Mouse (Mus musculus) kidney, embryonic 15.5 days (tissue): ENCODE results near the gene Ntrk2. TPM values are rescaled to one million over a fixed set of nuclear protein-coding genes. Genes with fewer than 3 reads are reported as not detected.
A peak's percentile ranks its signal among the peaks of the same experiment; 100 is the strongest.
"Not testable (repeated sequence)": the region's sequence is repeated elsewhere in the genome, so short reads cannot be mapped to it uniquely, and the experiment has no call there.

Experiments used
- ATAC-seq: fragments of 200-750 bp; cut with Nextera tagmentation; replicated peaks from 2 replicates; pipeline ENCODE4 v1.8.0; 2017; ENCODE audit warnings: moderate TSS enrichment; ENCODE audit not compliant: low FRiP score
- H3K27ac ChIP-seq: fragments of 300-500 bp; sonication (generic); 2 replicates; pipeline ENCODE4 v1.5.1; 2015; ENCODE audit warnings: mild to moderate bottlenecking, inconsistent platforms
- H3K27me3 ChIP-seq: fragments of 300-500 bp; sonication (generic); 2 replicates; pipeline ENCODE4 v1.6.1; 2015; ENCODE audit warnings: inconsistent platforms
- H3K36me3 ChIP-seq: fragments of 300-500 bp; sonication (generic); 2 replicates; pipeline ENCODE4 v1.6.1; 2015; ENCODE audit warnings: inconsistent platforms
- H3K4me1 ChIP-seq: fragments of 300-500 bp; sonication (generic); 2 replicates; pipeline ENCODE4 v1.6.1; 2015; ENCODE audit warnings: inconsistent platforms
- H3K4me2 ChIP-seq: fragments of 300-500 bp; sonication (generic); 2 replicates; pipeline ENCODE4 v1.6.1; 2015; ENCODE audit warnings: moderate library complexity, mild to moderate bottlenecking, inconsistent platforms
- H3K4me3 ChIP-seq: fragments of 300-500 bp; sonication (generic); replicated peaks from 2 replicates; pipeline ENCODE4 v1.5.1; 2015; ENCODE audit warnings: mild to moderate bottlenecking, inconsistent platforms
- H3K9ac ChIP-seq: fragments of 300-500 bp; sonication (generic); 2 replicates; pipeline ENCODE4 v1.6.1; 2015; ENCODE audit warnings: mild to moderate bottlenecking, inconsistent platforms
- H3K9me3 ChIP-seq: fragments of 300-500 bp; sonication (generic); replicated peaks from 2 replicates; pipeline ENCODE4 v1.6.1; 2016; ENCODE audit warnings: inconsistent platforms
- WGBS: fragments of 180-500 bp; shearing (Covaris S2); methylation state at CpG from one replicate; pipeline ENCODE4 v1.1.7; 2015; ENCODE audit warnings: mixed read lengths; 5-methylcytosine and 5-hydroxymethylcytosine counted together
- polyA plus RNA-seq: library from polyadenylated mRNA; unstranded; fragments of >200 nt; fragmentation: Nextera tagmentation; extraction: Ambion mirVana; gene quantifications from 2 replicates; pipeline ENCODE4 v1.2.1, GENCODE M21; 2015

The Ntrk2 gene
- polyA plus RNA-seq, 1 experiment from 2014 or later = 8.6 TPM

DNA sequence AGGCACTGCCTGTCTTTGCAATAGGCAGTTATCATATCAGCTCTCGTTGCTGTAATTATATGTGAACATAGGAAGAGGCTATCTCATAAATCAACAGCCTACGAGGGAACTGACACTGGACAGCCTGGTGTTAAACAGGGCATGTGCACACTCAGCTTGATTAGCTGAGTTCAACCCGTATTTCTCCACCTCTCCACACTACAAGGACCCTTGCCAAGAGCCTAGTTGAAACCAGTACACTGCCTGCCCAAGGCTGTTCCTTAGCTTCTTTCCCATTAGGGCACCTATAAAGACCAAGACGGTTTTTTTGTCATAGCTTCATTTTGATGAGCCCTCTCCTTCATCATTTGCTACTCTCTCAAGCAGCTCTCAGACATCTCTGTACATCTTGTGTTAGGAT, 270.1 kb downstream of the Ntrk2 start:
- H3K4me2 ChIP-seq = no peak overlapping the region
- 44% methylated on average over 4 of the region's 4 CpGs for whole genome bisulfite sequencing
- H3K9me3 ChIP-seq = no peaks in the 10 kb centered on the region
- no peaks in the 10 kb centered on the region for H3K36me3 ChIP-seq
- peaks cover 19% of the 10 kb centered on the region for H3K27me3 ChIP-seq
- ATAC-seq = no peak
- no peak overlapping the region for H3K27ac ChIP-seq
- no peak overlapping the region for H3K4me3 ChIP-seq
- no peak overlapping the region for H3K9ac ChIP-seq
- H3K4me1 ChIP-seq = peaks cover 3% of the 10 kb centered on the region; the same call in 1 of the 2 replicates

DNA sequence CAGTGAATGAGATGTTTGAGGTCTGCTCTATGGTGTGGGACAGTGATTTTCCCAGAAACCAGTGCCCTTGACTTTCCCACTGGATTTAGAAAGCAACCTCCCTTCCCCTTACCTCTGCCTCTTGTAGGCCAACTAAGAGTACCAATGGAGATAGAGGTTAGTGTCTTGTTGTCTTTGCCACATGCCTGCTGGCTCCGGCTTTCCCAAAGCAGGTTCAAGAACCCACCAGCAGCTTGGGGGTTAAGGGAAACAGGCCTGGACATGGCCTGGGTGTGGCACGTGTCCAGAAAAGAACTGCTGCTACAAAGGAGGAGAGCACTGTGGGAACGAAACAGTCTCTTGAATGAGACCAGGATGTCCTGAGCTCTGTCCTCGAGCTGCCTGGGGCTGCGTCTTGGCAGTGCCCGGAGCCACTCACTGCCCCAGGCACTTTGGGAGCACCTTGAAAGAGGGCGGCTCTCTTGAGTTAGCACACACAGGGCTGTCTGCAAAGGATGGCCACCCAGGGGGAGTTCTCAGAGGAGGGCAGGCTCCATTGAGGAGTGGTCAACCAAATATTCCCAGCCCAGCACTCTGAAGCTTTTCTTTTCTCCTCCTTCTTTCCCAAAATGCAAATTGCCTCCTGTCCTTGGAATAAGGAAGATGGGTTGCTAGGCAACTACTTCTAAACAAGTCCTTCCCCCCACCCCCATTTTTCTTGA, 273.5 kb downstream of the Ntrk2 start:
- Histone ChIP-seq H3K9me3 (no peaks in the 10 kb centered on the region), H3K27ac (no peak overlapping the region), H3K4me2 (no peak overlapping the region), H3K4me3 (no peak overlapping the region), H3K36me3 (no peaks in the 10 kb centered on the region), H3K27me3 (peaks cover 2% of the 10 kb centered on the region), H3K9ac (no peak overlapping the region), H3K4me1 (no peaks in the 10 kb centered on the region)
- ATAC-seq = no peak
- WGBS = 77% methylated on average over 7 of the region's 7 CpGs

DNA sequence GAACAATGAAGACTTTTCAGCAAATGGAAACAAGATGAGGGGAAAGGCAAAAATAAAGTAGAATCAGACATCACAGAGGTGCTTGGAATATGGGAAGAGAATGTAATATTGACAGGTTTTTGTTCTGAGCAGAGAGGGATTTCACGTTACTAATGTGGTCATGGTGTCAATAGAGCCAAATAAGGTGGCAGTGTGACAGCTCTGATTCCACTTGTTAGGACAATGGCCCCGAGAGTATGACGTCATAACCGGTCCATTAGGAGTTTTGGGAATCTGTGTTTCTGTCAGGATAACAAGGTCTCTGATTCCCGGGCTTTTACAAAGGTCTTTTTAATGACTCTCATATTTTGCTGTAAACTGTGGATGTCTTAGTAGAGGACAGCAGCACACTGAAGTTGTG, 274.1 kb downstream of the Ntrk2 start:
- Histone ChIP-seq H3K4me2 (no peak overlapping the region), H3K9me3 (no peaks in the 10 kb centered on the region), H3K27me3 (no peaks in the 10 kb centered on the region), H3K9ac (no peak overlapping the region), H3K4me1 (no peaks in the 10 kb centered on the region), H3K4me3 (no peak overlapping the region), H3K27ac (no peak overlapping the region), H3K36me3 (no peaks in the 10 kb centered on the region)
- WGBS = 90% methylated on average over 5 of the region's 5 CpGs
- no peak for ATAC-seq

DNA sequence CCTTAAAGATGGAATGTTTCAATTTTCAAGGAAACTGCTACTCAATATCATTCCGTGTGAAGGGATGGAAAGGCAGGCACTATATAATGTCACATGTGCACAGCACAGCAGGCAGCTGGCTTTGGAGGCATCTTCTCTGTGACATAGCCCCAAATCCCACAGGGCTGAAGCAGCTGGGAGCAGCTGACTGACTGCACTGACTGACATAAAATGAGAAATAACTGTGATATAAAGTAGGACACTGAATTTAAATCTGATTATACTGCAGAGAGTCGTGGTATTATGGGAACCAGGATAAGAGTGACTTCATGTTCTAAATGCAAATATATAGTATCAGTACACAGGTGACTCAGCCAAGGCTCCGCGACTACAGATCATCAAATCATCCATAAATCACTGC, 282.6 kb downstream of the Ntrk2 start:
- H3K9me3 ChIP-seq = no peaks in the 10 kb centered on the region
- ATAC-seq = no peak
- no peak overlapping the region for H3K27ac ChIP-seq
- H3K9ac ChIP-seq = no peak overlapping the region
- H3K4me1 ChIP-seq = peaks cover 7% of the 10 kb centered on the region
- H3K4me3 ChIP-seq = no peak overlapping the region
- H3K36me3 ChIP-seq = no peaks in the 10 kb centered on the region
- no peaks in the 10 kb centered on the region for H3K27me3 ChIP-seq
- no peak overlapping the region for H3K4me2 ChIP-seq
- WGBS = 77% methylated on average over 4 of the region's 4 CpGs

DNA sequence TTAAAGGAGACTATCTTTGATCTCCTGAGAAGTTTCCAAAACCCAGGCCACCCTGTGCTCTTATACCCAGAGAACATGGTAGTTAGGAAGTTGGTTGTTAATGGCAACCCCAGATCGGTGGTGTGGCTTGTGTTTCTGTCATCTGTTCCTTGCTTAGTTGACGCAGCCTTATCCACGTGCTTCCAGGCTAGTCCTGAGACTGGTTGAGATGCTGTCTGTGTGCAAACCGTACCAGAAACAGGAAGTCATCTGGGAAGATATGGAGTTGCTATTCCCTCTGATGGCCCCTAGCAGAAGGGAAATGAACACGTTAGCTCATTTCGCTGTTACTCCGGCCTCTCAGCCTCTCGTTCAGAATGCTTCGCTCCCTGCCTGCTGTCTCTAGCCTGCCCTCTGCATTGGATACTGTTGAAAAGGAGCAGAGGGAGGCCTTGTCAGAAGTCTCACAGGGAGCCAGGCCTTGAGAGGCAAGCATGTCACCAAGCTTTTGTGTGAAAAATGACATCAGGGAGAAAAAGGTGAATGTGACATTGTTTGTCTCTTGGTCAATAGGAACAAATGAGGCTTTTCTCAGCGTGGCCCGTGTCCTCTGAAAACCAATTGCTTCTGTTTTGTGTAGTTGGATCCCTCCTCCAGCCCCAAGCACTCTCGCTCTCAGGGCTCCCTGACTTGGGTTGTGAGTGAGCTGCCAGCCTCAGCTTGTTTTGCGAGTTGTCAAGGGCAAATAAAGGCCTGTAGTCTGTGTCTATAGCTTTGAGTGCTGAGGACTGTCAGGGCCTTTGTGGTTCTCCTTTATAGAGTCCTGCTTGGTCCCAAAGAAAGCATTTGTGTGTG, 285.0 kb downstream of the Ntrk2 start:
- no peak for ATAC-seq
- Histone ChIP-seq H3K4me3 (no peak overlapping the region), H3K4me2 (no peak overlapping the region), H3K27me3 (no peaks in the 10 kb centered on the region), H3K36me3 (no peaks in the 10 kb centered on the region), H3K9me3 (no peaks in the 10 kb centered on the region), H3K27ac (no peak overlapping the region), H3K9ac (no peak overlapping the region), H3K4me1 (peaks cover 17% of the 10 kb centered on the region)
- WGBS = 62% methylated on average over 13 of the region's 13 CpGs

DNA sequence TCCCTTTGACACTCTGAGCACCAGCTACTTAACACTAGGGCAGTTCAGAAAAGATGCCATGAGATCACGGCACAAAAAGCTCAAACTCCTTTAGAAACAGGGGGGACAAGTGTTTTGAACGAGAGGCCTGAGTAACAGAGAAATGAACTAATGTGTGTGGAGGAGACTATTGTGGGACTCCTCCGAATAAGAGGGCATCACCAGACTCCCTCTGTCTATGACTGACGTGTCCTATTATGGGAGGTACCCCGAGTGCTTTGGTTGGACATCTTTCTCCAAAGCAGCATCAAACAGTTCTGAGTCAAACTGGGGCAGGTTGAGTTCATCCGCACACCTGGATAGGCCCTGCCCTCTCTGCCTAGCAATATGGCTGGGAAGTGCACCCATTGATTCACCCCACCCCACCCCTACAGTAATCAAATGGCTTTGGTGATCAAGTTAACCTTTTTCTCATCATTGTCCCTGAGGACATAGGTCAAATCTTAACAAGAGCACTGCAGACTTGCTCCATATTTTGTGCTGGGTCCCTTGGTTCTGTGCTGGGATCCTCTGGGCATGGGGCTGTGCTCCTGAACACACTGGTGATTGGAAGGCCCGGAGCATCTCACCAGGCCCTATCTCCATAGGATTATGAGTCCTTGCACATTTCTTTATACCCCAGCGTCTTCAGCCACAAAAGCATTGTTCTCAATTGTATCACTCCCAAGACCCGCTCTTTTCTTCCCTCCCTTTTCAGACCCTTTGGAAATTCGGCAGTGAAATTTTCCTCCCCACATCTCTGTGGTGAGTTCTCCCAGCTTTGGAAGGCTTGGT, 285.9 kb downstream of the Ntrk2 start:
- 65% methylated on average over 10 of the region's 10 CpGs for WGBS
- no peak overlapping the region for H3K27ac ChIP-seq
- no peaks in the 10 kb centered on the region for H3K27me3 ChIP-seq
- no peak overlapping the region for H3K4me2 ChIP-seq
- H3K9me3 ChIP-seq = no peaks in the 10 kb centered on the region
- peaks cover 20% of the 10 kb centered on the region for H3K4me1 ChIP-seq
- H3K9ac ChIP-seq = no peak overlapping the region
- no peaks in the 10 kb centered on the region for H3K36me3 ChIP-seq
- ATAC-seq = no peak
- H3K4me3 ChIP-seq = no peak overlapping the region

DNA sequence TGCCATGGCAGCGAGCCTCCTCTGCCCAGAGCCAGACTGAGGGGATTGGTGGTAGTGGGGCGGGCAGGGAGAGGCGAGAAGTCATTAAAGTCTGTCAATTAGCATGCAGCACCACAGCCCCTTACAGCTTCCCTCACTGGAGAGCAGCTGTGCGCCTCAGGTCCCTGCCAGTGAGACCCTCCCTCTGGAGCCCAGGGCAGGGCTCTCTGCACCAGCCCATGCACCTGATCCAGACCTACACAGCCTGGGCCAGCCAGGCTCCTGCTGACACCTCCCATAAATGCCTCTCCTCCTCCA, 286.4 kb downstream of the Ntrk2 start:
- Histone ChIP-seq H3K9ac (no peak overlapping the region), H3K9me3 (no peaks in the 10 kb centered on the region), H3K4me2 (no peak overlapping the region), H3K27me3 (no peaks in the 10 kb centered on the region), H3K27ac (no peak overlapping the region), H3K4me3 (no peak overlapping the region), H3K4me1 (peaks cover 20% of the 10 kb centered on the region), H3K36me3 (no peaks in the 10 kb centered on the region)
- ATAC-seq = peak; percentile 63; the same call in 1 of the 2 replicates
- WGBS = 18% methylated on average over 4 of the region's 4 CpGs

DNA sequence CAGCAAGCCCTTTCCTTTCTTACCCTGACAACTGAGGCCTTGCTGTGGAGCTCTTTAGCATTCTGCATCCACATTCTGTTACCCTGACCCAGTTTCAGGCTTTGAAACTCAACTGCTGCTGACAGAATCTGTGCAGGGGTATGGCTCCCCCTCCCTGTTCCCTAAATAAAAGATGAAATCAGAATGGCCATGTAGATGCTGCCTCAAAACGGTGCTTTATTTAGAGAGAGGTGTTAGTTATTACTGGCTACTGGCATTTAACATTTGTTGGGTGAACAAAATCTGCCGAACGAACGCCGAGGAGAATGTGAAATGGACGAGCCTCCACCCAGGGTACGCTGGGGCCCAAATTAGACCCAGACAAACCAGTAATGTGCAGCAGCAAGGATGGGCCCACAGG, 288.4 kb downstream of the Ntrk2 start:
- H3K4me2 ChIP-seq = no peak overlapping the region
- no peaks in the 10 kb centered on the region for H3K36me3 ChIP-seq
- H3K9ac ChIP-seq = no peak overlapping the region
- no peaks in the 10 kb centered on the region for H3K27me3 ChIP-seq
- no peaks in the 10 kb centered on the region for H3K9me3 ChIP-seq
- H3K4me3 ChIP-seq = no peak overlapping the region
- WGBS = 92% methylated on average over 7 of the region's 7 CpGs
- 0 out of 2 replicates have a peak overlapping the region, but pooled peaks have one; percentile 59 for H3K27ac ChIP-seq
- H3K4me1 ChIP-seq = peaks cover 20% of the 10 kb centered on the region
- ATAC-seq = no peak

DNA sequence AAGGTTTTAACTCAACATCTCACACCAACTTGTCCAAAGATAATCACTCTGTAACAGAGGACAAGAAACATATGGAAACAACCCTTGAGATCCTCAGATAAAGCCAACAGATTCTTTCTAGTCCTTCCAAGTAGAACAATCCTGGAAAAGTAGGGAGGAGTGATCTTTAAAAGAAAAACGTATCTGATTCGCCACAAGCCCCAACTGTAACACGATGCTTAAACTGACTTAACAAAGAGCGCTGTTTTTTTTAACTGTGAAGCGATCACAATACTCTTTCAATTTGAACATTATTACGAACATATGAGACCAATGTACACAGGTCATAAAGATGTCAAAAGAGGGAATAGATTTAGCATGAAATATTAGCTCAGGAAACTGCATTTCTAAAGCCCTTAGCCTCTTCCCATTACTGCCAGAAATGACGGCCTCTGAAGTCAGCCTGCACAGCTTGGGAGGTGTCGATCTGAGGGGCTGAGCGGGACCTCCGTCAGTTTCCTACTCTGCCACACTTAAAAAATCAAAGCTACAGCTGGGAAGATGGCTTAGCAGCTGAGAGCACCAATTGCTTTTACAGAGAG, 289.5 kb downstream of the Ntrk2 start:
- Histone ChIP-seq H3K27ac (peak overlapping the region; percentile 59), H3K4me3 (no peak overlapping the region), H3K27me3 (no peaks in the 10 kb centered on the region), H3K4me2 (peak overlapping the region; percentile 39), H3K9ac (no peak overlapping the region), H3K36me3 (no peaks in the 10 kb centered on the region), H3K4me1 (peaks cover 20% of the 10 kb centered on the region), H3K9me3 (no peaks in the 10 kb centered on the region)
- 9% methylated on average over 10 of the region's 10 CpGs for WGBS
- peak; percentile 20; the same call in 1 of the 2 replicates for ATAC-seq

DNA sequence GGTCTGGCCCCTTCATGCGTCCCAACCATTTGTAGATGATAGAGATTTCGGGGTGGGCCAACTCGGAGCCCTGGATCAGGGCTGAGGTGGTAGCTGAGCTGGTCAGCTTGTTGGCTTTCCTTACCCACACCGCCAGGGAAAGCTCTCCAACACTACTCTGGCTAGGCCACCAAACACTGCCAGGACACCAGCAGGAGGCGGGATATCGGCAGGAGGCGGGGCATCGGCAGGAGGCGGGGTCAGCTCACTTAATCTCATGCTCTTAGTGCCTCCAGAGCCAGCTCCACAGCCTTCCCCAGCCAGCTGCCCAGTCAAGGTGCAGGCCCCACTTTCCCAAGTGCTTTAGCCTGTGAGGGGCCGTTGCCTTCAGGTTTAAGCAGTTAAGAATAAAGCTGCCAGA, 293.7 kb downstream of the Ntrk2 start:
- H3K9me3 ChIP-seq = no peaks in the 10 kb centered on the region
- 53% methylated on average over 10 of the region's 10 CpGs for WGBS
- H3K27ac ChIP-seq = no peak overlapping the region
- H3K4me3 ChIP-seq = no peak overlapping the region
- no peaks in the 10 kb centered on the region for H3K36me3 ChIP-seq
- H3K4me2 ChIP-seq = no peak overlapping the region
- no peak overlapping the region for H3K9ac ChIP-seq
- H3K4me1 ChIP-seq = peaks cover 11% of the 10 kb centered on the region
- H3K27me3 ChIP-seq = no peaks in the 10 kb centered on the region
- ATAC-seq = no peak

DNA sequence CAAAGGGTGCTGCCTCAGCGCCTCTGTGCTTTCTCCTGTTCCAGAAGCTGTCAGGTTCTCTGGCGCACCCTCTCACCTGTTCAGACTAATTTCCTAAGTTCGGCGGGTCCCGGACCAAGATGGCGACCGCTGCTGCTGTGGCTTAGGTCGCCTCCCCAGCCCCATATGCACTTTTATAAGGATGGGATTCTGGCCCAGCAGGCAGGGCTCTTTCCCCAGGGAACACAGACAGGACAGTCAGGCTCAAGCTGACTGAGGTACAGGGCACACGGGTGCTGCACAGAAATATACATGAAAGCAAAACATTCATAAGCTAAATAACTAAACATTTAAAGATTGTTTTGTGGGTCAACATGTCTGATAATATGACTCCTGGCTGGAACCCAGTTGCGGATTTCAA, 301.4 kb downstream of the Ntrk2 start:
- not testable (repeated sequence) for H3K9ac ChIP-seq, H3K4me1 ChIP-seq
- 94% methylated on average over 10 of the region's 10 CpGs for WGBS

DNA sequence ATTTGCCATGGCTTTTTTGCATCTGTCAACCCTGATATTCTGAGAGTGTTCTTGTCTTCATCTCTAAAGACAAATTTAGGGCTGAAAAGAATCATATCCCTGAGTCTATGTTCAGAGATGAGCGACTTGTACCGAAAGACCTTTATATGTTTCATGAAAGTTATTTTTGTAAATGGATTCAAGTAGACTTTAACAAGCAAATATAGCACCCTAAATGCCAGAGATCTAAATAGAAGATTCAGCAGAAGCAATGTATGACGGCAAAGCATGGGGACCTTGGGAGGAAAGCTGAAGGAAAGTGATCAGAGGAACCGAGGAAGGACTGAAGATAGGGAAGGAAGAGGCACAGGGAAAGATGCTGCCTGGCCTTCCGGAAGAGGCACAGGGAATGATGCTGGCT, 303.7 kb downstream of the Ntrk2 start:
- H3K27me3 ChIP-seq = no peaks in the 10 kb centered on the region
- H3K9ac ChIP-seq = no peak overlapping the region
- ATAC-seq = no peak
- no peak overlapping the region for H3K4me3 ChIP-seq
- H3K4me1 ChIP-seq = no peaks in the 10 kb centered on the region
- 91% methylated on average over 5 of the region's 5 CpGs for WGBS
- no peak overlapping the region for H3K4me2 ChIP-seq
- no peaks in the 10 kb centered on the region; the same call in 1 of the 2 replicates for H3K9me3 ChIP-seq
- no peaks in the 10 kb centered on the region for H3K36me3 ChIP-seq
- no peak overlapping the region for H3K27ac ChIP-seq

More for the DNA sequence above, 301.4 kb downstream of the Ntrk2 start:
- H3K27me3 ChIP-seq, H3K27ac ChIP-seq, H3K4me3 ChIP-seq, H3K9me3 ChIP-seq, H3K36me3 ChIP-seq, ATAC-seq, H3K4me2 ChIP-seq: not testable (repeated sequence)
